Mouse (Mus musculus): ENCODE measurements around the gene Papln. TPM values are rescaled to one million over a fixed set of nuclear protein-coding genes. Genes with fewer than 3 reads are reported as not detected.

Papln gene
- polyA plus RNA-seq, 1 experiment: 0.04 TPM

DNA sequence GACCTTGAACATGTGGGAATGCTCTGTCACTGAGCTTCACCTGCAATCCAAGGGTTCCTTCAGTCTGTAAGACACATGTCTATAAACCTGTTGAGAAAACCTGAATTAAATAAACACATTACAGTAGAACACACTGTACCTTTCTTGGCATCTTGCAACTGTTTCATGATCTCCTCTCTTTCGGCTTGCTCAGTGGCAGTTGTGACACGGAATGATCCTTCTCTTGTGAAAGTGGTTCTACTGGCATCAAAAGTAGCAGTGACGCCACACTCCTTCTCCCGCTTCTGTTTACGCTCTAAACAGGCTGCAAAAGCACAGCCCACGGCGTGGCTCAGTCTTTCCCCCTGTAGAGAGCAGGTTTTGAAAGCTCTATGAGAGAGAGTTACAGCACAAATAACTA lies 40.2 kb downstream of the Papln start:
- peaks cover 33% of the 10 kb centered on the region for H3K36me3 ChIP-seq (ENCODE audit: control insufficient read depth, insufficient read depth)
- H3K4me2 ChIP-seq (ENCODE audit: low read depth): no peak overlapping the region
- no peak overlapping the region for H3K4me3 ChIP-seq
- TF ChIP-seq MAX (IDR thresholded peaks at IDR 0.05; ENCODE audit: low read depth): no peak
- TF ChIP-seq REST (IDR thresholded peaks at IDR 0.05; ENCODE audit: insufficient read depth, insufficient read length): no peak
- no peak for TF ChIP-seq TCF12 (IDR thresholded peaks at IDR 0.05; ENCODE audit: insufficient read depth, poor library complexity, severe bottlenecking)
- no peak for TF ChIP-seq CEBPB (IDR thresholded peaks at IDR 0.05; ENCODE audit: insufficient read depth, poor library complexity, severe bottlenecking)
- TF ChIP-seq SRF (IDR thresholded peaks at IDR 0.05; ENCODE audit: control insufficient read depth, insufficient read length, low read depth): no peak
- TF ChIP-seq E2F4 (IDR thresholded peaks at IDR 0.05; ENCODE audit: insufficient read depth): no peak
- no peak for TF ChIP-seq TCF3 (IDR thresholded peaks at IDR 0.05; ENCODE audit: insufficient read length, low read depth)
- TF ChIP-seq POLR2AphosphoS2 (IDR thresholded peaks at IDR 0.05; ENCODE audit: insufficient read length, low read depth): no peak
- no peak for TF ChIP-seq POLR2A (IDR thresholded peaks at IDR 0.05; ENCODE audit: insufficient read length, low read depth)
- no peak for TF ChIP-seq MYOG (IDR thresholded peaks at IDR 0.05; ENCODE audit: control insufficient read depth in 1 of 3, insufficient read depth in 1 of 3, insufficient read length in 2 of 3, low read depth in 2 of 3)
- H3ac ChIP-seq (ENCODE audit: control insufficient read depth, insufficient read length): no peak overlapping the region
- H3K79me2 ChIP-seq (ENCODE audit: control insufficient read depth, insufficient read depth): no peaks in the 10 kb centered on the region
- no peaks in the 10 kb centered on the region for H3K27me3 ChIP-seq (ENCODE audit: control insufficient read depth, insufficient read depth, insufficient read length)

DNA sequence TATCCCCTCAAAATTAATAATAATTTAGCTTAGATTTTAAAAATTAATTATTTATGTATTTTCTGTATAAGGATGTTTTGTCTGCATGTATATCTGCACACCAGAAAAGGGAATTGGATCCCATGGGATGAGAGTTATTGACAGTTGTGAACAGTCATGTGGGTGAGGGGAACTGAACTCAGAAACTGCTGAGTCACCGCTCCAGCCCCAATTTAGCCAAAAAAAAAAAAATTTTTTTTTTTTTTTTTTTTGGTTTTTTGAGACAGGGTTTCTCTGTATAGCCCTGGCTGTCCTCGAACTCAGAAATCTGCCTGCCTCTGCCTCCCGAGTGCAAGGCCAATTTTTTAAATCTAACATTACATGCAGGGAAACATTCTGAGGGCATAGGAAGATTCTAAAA lies 48.5 kb downstream of the Papln start:
- no peak overlapping the region for H3ac ChIP-seq (ENCODE audit: control insufficient read depth, insufficient read length)
- TF ChIP-seq MAX (IDR thresholded peaks at IDR 0.05; ENCODE audit: low read depth) (no peak), MYOD1 (IDR thresholded peaks at IDR 0.05; ENCODE audit: control insufficient read depth in 1 of 3, insufficient read length in 2 of 3, low read depth in 2 of 3) (no peak), CEBPB (IDR thresholded peaks at IDR 0.05; ENCODE audit: insufficient read depth, poor library complexity, severe bottlenecking) (no peak), TCF3 (IDR thresholded peaks at IDR 0.05; ENCODE audit: insufficient read length, low read depth) (no peak), USF1 (IDR thresholded peaks at IDR 0.05; ENCODE audit: low read depth) (no peak), REST (IDR thresholded peaks at IDR 0.05; ENCODE audit: insufficient read depth, insufficient read length) (no peak), MYOG (IDR thresholded peaks at IDR 0.05; ENCODE audit: control insufficient read depth in 1 of 3, insufficient read depth in 1 of 3, insufficient read length in 2 of 3, low read depth in 2 of 3) (no peak)
- no peaks in the 10 kb centered on the region for H3K27me3 ChIP-seq (ENCODE audit: control insufficient read depth, insufficient read depth, insufficient read length)
- peaks cover 8% of the 10 kb centered on the region for H3K36me3 ChIP-seq (ENCODE audit: control insufficient read depth, insufficient read depth)
- H3K79me2 ChIP-seq (ENCODE audit: control insufficient read depth, insufficient read depth): no peaks in the 10 kb centered on the region
- H3K4me3 ChIP-seq: no peak overlapping the region
- no peak overlapping the region for H3K4me2 ChIP-seq (ENCODE audit: low read depth)

DNA sequence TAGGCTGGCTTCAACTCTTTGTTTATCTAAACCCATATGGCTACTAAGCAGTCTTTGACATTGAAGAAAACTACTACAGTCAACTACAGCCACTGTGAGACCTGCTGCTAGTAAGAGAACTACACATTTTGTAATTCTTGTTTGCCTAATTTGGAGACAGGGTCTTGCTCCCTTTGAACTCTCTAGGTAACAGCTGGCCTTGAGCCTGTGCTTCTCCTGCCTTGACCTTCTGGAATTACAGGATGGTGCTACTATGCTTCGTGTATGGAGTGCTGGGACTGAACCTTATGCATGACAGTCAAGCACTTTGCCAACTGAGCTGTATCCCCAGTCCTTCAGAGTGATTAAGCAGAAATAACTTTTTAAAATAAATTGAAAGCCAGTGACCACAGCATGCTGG lies 53.2 kb downstream of the Papln start:
- no peak for TF ChIP-seq SRF (IDR thresholded peaks at IDR 0.05; ENCODE audit: control insufficient read depth, insufficient read length, low read depth)
- TF ChIP-seq USF1 (IDR thresholded peaks at IDR 0.05; ENCODE audit: low read depth): no peak
- TF ChIP-seq E2F4 (IDR thresholded peaks at IDR 0.05; ENCODE audit: insufficient read depth): no peak
- no peak for TF ChIP-seq MAX (IDR thresholded peaks at IDR 0.05; ENCODE audit: low read depth)
- no peak for TF ChIP-seq TCF3 (IDR thresholded peaks at IDR 0.05; ENCODE audit: insufficient read length, low read depth)
- no peak for TF ChIP-seq CEBPB (IDR thresholded peaks at IDR 0.05; ENCODE audit: insufficient read depth, poor library complexity, severe bottlenecking)
- TF ChIP-seq POLR2AphosphoS2 (IDR thresholded peaks at IDR 0.05; ENCODE audit: insufficient read length, low read depth): no peak
- no peak for TF ChIP-seq REST (IDR thresholded peaks at IDR 0.05; ENCODE audit: insufficient read depth, insufficient read length)
- no peak for TF ChIP-seq TCF12 (IDR thresholded peaks at IDR 0.05; ENCODE audit: insufficient read depth, poor library complexity, severe bottlenecking)
- TF ChIP-seq MYOD1 (IDR thresholded peaks at IDR 0.05; ENCODE audit: control insufficient read depth in 1 of 3, insufficient read length in 2 of 3, low read depth in 2 of 3): no peak
- TF ChIP-seq POLR2A (IDR thresholded peaks at IDR 0.05; ENCODE audit: insufficient read length, low read depth): no peak
- TF ChIP-seq MYOG (IDR thresholded peaks at IDR 0.05; ENCODE audit: control insufficient read depth in 1 of 3, insufficient read depth in 1 of 3, insufficient read length in 2 of 3, low read depth in 2 of 3): no peak
- H3K79me2 ChIP-seq (ENCODE audit: control insufficient read depth, insufficient read depth): no peaks in the 10 kb centered on the region
- no peaks in the 10 kb centered on the region for H3K36me3 ChIP-seq (ENCODE audit: control insufficient read depth, insufficient read depth)
- no peak overlapping the region for H3K4me3 ChIP-seq
- H3K4me2 ChIP-seq (ENCODE audit: low read depth): no peak overlapping the region
- no peaks in the 10 kb centered on the region for H3K27me3 ChIP-seq (ENCODE audit: control insufficient read depth, insufficient read depth, insufficient read length)
- no peak overlapping the region for H3ac ChIP-seq (ENCODE audit: control insufficient read depth, insufficient read length)

DNA sequence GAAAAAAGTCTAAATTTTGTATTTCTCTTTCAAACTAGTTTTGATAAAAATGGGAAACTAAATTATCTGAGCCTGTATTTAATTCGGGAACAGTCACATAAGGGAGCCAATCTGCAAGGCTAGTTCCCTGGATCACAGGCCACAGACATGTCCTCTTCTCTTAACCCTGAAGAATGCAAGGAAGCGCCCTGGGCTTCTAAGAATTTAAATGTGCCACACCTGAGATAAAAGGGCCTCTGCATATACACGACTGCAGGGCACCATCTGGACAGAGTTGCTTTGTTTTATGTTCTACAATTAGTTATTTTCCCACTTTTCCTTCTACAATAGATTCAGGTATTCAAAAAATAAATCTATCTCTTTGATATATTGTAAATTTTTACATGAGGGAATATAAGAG lies 67.0 kb downstream of the Papln start:
- no peak overlapping the region for H3ac ChIP-seq (ENCODE audit: control insufficient read depth, insufficient read length)
- no peaks in the 10 kb centered on the region for H3K79me2 ChIP-seq (ENCODE audit: control insufficient read depth, insufficient read depth)
- no peak for TF ChIP-seq SRF (IDR thresholded peaks at IDR 0.05; ENCODE audit: control insufficient read depth, insufficient read length, low read depth)
- H3K36me3 ChIP-seq (ENCODE audit: control insufficient read depth, insufficient read depth): no peaks in the 10 kb centered on the region
- no peak overlapping the region for H3K4me2 ChIP-seq (ENCODE audit: low read depth)
- no peaks in the 10 kb centered on the region for H3K27me3 ChIP-seq (ENCODE audit: control insufficient read depth, insufficient read depth, insufficient read length)
- H3K4me3 ChIP-seq: no peak overlapping the region

DNA sequence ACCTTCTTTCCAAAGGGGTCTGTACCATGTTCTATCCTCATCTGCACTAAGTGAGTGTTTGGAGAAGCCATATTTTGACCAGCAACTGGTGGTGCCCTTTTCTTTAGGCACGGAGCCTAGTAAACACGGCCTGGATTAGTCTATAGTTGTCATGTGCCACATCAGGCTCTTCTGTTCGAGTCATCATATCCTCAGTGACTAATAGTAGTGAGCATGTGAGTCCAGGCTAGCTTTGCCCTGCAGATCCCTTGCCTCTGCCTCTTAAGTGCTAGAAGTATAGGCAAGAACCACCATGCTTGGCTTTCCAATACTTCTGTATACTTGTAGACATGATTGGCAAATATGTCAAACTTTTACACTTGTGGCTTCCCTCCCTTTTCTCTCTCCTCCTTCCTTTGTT lies 70.5 kb downstream of the Papln start:
- Histone ChIP-seq H3K79me2 (ENCODE audit: control insufficient read depth, insufficient read depth) (no peaks in the 10 kb centered on the region), H3K4me3 (no peak overlapping the region), H3ac (ENCODE audit: control insufficient read depth, insufficient read length) (no peak overlapping the region), H3K27me3 (ENCODE audit: control insufficient read depth, insufficient read depth, insufficient read length) (no peaks in the 10 kb centered on the region), H3K4me2 (ENCODE audit: low read depth) (no peak overlapping the region), H3K36me3 (ENCODE audit: control insufficient read depth, insufficient read depth) (no peaks in the 10 kb centered on the region)
- TF ChIP-seq MAX (IDR thresholded peaks at IDR 0.05; ENCODE audit: low read depth): no peak
- TF ChIP-seq POLR2AphosphoS2 (IDR thresholded peaks at IDR 0.05; ENCODE audit: insufficient read length, low read depth): no peak

Data from myocyte (in vitro differentiated cells).